Mouse (Mus musculus) liver, postnatal 0 days (tissue): ENCODE results near the gene Gm17728.

Source experiments
- CTCF ChIP-seq: sonication (generic); IDR thresholded peaks from 2 replicates; pipeline ENCODE4 v1.5.1; 2016; ENCODE audit warnings: antibody characterized with exemption, low read depth
- EP300 ChIP-seq: IDR thresholded peaks from 2 replicates; pipeline ENCODE4 v1.6.1; 2016; ENCODE audit warnings: antibody characterized with exemption, low read depth, mild to moderate bottlenecking

- TF ChIP-seq EP300 (no peak), CTCF (no peak)
Observed at GRCm38 (mm10) chr17:9460904-9461303, 39.0 kb downstream of the Gm17728 start.
